Mouse (Mus musculus): ENCODE measurements around the gene Osbpl5.

The Osbpl5 gene

DNA sequence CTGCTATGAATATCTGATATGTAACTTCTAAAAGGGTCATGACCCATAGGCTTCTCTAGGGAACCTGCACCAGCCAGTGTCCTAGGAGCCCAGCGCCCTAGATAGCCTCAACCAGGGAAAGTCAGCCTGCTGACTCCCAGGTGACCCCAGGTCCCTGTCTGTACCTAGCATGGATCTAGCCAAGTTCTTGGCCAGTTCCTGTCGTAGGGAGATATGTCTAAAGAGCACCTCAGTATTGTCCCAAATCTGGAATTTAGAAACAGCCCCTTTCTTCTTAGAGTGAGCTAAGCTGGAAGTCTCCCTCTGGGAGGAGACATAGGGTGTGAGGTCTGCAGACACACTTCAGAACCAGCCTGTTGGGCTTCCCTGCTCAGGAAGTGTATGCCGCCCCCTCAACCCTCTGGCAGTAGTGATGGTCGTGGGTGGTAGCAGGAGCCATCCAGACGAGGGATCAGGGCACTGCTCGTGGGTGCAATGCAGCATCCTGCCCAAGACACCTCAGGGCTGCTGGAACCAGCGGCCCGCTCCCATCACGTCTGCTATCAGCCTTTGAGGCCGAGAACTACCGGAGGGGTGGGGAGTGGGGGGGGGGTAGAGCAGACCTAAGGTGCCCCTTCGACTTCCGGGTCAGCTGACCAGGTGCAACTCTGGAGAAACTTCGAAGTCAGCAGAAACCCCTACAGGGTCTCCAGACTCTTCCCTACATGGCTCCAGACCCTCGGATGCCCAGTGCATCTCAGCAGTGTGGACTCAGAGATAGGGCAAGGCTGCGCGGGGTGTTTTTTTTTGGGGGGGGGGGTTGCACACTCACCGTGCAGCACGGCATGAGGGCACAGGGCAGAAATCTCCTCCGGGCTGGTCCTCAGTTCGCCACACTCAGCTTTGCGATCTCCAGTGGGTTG, at the start of gene Osbpl5:
Gene Osbpl5 (minus strand): TSS at position 861 of the 902 bp plus-strand sequence.
- DNase-seq: no peak

- DNase-seq: peak; percentile 39
Observed at GRCm38 (mm10) chr7:143805199-143805624, 48.4 kb upstream of the Osbpl5 start.

DNA sequence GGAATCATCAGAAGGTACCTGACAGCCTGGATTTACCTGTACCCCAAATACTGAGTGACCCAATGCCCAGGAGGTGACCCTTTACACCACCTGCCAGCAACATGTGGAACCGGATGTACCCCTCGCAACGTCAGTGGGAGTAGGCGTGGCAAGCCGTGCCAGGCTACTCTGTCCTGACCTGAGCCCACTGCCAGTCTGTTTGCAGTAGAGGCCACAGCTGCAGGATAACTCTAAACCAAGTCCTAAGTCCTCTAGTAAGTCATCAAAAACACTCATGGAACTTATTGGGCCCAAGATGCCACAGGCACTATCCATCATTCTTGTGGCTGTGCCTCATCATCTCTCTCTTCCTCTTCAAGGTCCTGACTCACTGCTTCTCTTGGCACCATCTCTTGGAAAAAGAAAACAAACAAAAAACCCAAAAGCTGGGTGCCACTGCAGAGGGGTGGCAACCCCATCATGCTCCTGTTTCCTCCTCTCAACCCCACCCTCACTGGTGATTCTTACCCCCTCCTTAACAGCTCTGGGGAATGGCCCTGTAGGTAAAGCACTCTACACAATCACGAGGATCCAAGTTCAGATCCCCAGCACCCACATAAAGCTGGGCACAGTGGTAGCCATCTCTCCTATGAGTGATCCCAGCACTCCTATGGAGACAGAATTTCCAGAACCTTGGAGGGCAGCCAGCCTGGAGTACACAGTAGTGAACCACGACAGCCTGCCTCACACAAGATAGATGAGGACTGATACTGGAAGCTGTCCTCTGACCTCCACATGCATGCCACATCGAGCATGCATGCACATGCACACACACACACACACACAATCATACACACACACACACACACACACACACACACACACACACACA, 44.6 kb upstream of the Osbpl5 start:
- DNase-seq: no peak

- DNase-seq: no peak
Observed at GRCm38 (mm10) chr7:143800770-143801169, 44.0 kb upstream of the Osbpl5 start.

DNA sequence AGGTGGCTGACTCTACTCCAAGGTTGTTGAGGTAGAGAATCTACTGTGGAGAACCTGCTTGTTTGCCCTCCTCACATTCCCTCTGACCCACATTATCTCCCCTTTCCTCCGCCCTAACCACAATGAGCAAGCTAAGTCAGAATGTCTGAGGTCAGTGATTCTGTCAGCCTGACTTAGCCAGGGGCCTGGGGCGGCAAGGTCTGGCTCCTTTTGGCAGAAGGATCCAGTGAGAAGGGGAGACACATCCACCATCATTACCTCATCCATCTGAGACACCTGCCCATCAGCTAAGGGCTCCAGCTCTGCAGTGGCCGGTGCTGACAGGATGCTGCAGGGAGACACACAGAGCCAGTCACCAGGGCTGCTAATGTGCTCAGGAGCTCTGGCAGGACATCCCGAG, 42.0 kb upstream of the Osbpl5 start:
- no peak for DNase-seq

DNA sequence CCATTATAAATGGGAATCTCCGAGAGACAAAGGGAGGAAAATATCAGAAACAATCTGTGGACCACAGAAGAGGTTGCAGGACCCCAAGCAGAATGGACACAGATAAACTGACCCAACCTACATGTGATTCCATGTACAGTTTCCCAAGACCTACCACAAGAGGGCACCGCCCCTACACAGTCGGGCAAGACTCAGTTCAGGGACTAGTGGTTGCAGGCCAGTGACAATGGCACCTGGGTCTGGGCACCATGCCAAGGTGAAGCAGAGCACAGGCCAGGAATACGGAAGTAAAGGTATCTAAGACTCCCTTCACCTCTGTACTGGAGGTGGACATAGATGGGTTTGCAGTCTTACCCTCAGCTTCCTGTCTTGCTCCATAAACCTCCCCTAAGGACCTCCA, 36.3 kb upstream of the Osbpl5 start:
- DNase-seq: peak; percentile 81

DNA sequence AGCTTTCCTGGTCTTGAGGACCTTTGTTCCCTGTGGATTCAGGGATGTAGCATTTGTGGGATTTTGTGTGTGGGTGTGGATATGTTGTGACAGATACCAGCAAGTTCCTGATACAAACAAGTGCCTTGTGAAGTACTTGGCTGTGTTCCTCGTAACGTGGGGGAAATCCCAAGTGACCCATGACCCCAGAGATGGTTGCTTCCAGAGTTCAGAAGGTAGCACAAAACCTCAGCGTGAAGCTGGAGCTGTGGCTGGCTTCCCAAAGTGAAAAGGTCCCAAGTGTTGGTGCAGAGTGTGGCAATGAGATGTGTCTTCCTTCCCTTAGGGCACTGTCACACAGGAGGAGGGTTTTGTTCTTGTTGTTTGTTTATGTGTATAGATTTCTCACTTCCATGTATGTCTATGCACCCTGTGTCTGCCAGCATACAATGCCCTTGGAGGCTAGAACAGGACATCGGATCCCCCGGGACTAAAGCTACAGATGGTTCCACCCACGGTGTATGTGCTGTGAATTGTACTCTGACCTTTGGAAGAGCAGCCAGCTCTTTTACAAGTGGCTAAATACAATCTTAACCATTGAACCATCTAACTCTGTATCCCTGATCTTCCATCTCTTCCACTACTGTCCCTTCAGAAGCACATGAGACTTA, 35.7 kb upstream of the Osbpl5 start:
- DNase-seq: no peak

GRCm38 (mm10) chr7:143783996-143784829, 27.4 kb upstream of the Osbpl5 start, which contains the start of gene Mrgpre:
Mrgpre (minus strand) TSS chr7:143784500.
- peak; percentile 90 for DNase-seq

- DNase-seq: peak; percentile 46
Observed at GRCm38 (mm10) chr7:143783378-143783995, 26.7 kb upstream of the Osbpl5 start.

DNA sequence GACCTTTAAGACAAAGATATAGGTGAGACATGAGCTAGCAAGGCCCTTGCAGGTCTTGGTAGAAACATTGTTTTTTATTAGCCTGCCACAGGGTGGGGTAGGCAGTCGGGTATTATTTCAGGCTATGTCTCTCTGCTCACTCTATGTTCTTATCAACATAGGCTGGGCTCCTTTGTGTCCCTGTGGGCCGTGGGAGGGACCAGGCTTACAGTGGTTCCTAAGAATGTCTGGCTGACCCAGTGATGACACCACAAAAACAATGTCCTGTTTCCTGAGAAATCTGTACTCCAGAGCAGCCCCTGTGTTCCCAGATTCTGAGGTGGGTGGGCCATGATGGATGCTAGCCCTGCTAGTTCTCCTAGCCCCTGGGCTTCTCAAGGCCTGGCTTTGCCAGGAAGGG, 20.6 kb upstream of the Osbpl5 start:
- peak; percentile 38 for DNase-seq

DNA sequence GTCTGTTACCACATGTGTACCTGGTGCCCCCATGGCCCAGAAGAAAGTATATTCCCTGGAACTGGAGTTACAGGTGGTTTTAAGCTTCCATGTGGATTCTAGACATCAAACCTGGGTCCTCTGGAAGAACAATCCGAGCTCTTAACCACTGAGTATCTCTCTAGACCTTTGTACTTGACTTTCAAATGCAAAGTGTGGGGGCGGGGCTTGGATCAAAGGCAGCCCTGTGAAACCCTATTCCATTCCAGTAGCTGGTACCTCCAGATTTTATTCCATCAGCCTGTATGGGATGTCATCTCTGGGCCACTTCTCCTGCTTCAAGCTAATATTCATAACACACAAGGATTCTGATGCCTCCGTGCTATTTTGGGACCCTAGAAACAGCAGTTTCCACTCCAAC, 19.4 kb upstream of the Osbpl5 start:
- peak; percentile 42 for DNase-seq

- no peak for DNase-seq
Observed at GRCm38 (mm10) chr7:143769461-143769860, 12.7 kb upstream of the Osbpl5 start.

DNA sequence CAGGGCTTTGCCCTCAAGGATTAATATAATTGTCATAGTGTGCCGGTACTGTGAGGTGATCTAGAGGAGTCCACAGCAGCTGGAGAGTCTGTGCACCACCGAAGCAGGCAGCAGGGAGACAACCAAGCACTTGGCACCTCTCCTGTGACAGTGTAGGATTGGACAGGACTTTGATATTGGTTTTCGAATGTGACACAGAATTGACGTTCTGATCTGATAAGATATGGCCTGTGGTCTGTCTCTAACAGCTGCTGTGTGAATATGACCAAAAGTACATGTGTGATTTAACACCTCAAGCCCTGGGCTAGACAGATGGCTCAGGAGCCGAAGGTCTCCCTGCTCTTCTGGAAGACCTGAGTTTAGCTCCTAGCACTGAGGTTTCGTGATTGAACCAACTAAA, 11.5 kb upstream of the Osbpl5 start:
- DNase-seq: no peak

GRCm38 (mm10) chr7:143766893-143767292, 10.1 kb upstream of the Osbpl5 start, which contains the start of gene Mrgprg:
Mrgprg (minus strand) TSS chr7:143766993.
- DNase-seq: no peak

DNA sequence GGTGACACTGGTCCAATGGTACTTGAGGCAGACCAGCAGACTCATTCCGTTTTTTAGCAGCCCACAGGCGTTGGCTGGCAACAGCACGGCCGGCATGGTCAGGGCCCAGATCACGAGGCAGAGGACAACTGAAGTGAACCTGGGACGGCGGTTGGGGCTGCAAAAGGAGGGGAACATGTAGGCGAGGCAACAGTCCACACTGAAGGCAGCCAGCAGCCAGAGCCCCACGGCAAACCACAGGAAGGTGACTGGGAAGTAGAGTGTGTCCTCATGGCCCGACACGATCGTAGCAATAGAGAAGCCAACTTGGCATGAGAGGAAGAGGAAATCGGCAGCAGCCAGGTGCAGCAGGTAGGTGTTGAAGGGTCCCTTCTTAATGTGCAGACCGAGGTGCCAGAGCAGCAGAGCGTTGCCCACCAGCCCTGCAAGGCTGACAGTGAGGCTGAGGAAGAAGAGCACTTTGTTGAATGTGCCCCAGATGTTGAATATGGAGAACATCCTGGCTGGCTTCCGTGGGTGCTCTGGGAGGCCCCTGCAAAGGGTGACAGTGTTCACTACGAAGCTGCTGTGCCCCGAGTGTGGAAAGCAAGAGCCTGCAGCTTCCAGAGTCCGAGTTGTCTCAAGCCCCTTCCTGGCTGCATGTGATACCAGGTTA, 8.2 kb upstream of the Osbpl5 start:
- DNase-seq: no peak

DNA sequence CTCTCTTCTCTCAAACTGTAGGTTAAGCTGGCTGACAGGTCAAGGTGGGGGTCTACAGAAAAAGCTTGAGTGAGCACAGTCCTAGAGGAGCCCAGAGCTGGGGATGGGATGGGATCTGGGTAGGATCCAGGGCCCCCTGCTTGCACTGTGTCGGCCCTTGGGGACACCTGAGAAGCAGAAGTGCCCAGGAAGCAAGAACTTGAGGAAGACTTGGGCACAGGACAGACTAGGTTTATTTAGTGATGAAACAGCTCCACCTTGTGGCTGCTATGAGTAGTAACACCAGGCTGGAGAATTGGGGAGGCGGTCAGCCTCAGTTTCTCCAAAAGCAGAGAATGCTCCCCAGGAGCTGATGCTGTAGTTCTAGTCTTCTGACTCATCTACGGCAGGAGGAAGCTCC, 7.0 kb upstream of the Osbpl5 start:
- peak; percentile 39 for DNase-seq

- DNase-seq: no peak
Observed at GRCm38 (mm10) chr7:143758956-143759355, 2.2 kb upstream of the Osbpl5 start.

DNA sequence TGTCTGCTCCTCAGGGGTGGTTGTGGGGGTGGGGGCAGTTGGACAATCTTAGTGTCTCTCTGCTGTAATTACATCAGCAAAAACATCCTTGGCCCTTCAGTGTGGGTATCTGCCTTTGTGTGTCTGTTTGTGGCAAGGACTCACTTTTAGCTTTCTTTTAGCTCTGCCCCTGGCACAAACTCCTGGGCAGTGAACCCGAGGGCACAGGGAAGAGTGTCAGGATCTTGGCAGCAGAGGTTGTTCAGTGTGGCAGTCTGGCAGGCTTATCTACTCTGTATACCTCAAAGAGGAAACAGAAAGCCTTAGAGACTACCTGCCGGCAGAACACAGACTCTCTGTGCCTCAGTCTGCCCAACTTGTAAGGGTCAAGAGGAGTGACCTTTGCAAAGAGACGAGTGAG, 911 bp upstream of the Osbpl5 start:
- DNase-seq: no peak

GRCm38 (mm10) chr7:143757027-143757390, 224 bp upstream of the Osbpl5 start:
- peak; percentile 85 for DNase-seq

- no peak for DNase-seq
Observed at GRCm38 (mm10) chr7:143755357-143756124, 1.2 kb downstream of the Osbpl5 start.

All from kidney, postnatal 10 days (tissue).